Mouse (Mus musculus) mesoderm, embryonic 11.5 days (tissue): Measurements from ENCODE around the gene Fgd1.

Experiments used
- DNase-seq: peaks from one replicate; pipeline ENCODE4 v3.0.0-alpha.2; 2012; ENCODE audit warnings: low read depth, low spot score

Fgd1 gene

GRCm38 (mm10) chrX:151087418-151087817, 41.5 kb downstream of the Fgd1 start:
- DNase-seq, result no peak

DNA sequence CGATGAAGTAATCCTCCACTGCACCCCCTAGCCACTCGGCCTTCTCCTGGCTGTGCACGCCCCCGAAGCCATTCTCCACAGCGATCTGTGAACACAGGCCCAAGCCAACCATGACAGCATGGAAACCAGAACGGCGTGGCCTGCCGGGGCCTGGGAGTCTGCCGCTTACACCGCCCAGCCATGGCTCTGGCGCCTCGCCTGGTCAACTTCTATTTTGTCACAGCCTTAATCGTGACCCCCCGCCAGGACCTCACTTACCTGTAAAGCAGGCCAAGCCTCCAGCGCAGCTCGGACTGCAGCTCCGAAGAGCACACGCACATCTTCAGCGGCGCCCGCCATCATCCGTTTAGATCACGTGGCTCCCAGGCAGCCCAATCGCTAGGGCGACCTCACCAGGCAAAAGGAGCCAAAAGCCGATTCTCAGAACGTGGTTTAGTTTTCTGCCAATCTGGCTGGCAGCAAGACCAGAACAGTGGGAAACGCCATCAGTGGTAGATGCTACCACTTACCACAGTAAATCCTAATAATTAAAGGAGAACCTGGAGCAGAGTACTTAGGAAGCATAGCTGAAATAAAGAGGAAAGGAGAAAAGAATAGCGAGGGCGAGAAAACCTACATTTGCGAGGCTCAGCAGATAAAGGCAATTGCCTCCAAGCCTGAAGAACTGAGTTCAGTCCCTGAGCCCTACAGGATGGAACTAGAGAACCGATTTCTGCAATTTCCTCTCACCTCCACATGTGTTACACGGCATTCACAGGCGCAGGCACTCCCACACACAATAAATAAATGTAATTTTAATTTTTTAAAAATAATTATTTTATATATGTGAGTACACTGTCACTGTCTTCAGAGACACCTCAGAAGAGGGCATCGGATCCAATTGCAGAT, 50.5 kb downstream of the Fgd1 start, which contains the start of gene Tsr2:
Gene Tsr2 (minus strand): TSS at position 373 of the 888 bp plus-strand sequence.
- DNase-seq, result peak; percentile 79

- no peak for DNase-seq
Observed at GRCm38 (mm10) chrX:151107301-151108067, 61.5 kb downstream of the Fgd1 start.

GRCm38 (mm10) chrX:151116795-151117194, 70.8 kb downstream of the Fgd1 start:
- peak; percentile 34 for DNase-seq

- DNase-seq, result no peak
Observed at GRCm38 (mm10) chrX:151117432-151117831, 71.5 kb downstream of the Fgd1 start.

DNA sequence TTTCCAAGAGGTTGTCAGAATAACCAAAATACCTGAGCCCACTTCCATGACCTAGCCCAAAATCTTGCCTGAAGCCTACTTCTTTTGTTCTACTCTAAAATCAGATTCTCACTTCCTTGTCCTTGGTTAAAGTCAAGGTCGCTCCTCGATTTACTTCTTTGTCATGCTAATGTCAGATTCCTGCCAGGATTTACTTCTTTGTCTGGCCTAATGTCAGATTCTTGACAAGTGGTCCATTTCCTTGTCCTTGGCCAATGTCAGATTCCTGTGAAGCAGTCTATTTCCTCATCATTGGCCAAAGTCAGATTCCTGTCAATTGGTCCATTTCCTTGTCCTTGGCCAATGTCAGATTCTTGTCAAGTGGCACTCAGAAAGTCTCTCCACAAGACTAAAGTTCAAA, 78.0 kb downstream of the Fgd1 start:
- DNase-seq, result no peak

DNA sequence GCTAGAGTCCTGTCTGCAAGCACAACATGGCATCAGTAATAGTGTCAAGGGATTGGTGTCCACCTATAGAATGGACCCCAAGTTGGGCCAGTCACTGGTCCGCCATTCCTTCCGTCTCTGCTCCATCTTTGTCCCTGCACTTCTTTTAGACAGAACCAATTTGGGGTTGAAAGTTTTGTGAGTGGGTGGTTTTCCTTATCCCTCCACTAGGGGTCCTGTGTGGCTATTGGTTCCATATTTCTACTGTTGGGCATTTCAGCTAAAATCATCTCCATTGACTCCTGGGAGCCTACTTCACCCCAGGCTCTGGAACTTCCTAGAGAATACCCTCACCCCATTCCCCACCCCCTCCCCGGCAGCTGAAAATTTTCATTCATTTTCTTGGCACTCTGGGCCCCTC, 84.5 kb downstream of the Fgd1 start:
- no peak for DNase-seq

- peak; percentile 41 for DNase-seq
Observed at GRCm38 (mm10) chrX:151132785-151133184, 86.8 kb downstream of the Fgd1 start.
